Mouse (Mus musculus) ES-CJ7 (cell line): ENCODE measurements at regions not wholly inside any gene's neighbourhood (a gene's known extent, or its start where the extent isn't known, plus 50 kb on each side); places are given as distances from the start of the nearest gene placed in this dataset.
"Not testable (repeated sequence)": the region's sequence is repeated elsewhere in the genome, so short reads cannot be mapped to it uniquely, and the experiment has no call there.

Experiments
- DNase-seq: peaks from one replicate; pipeline ENCODE4 v3.0.0; 2011; ENCODE audit warnings: low read depth, low spot score

GRCm38 (mm10) chr1:18058211-18058971 is 87.3 kb downstream of the Crisp4 start:
- peak; percentile 48 for DNase-seq

GRCm38 (mm10) chr1:18057646-18058210 is 88.0 kb downstream of the Crisp4 start:
- DNase-seq, result peak; percentile 28

- DNase-seq, result peak; percentile 57
Measured at GRCm38 (mm10) chr1:18057003-18057402, 88.7 kb downstream of the Crisp4 start.

GRCm38 (mm10) chr1:18030226-18030625 is 115.5 kb downstream of the Crisp4 start:
- peak; percentile 21 for DNase-seq

GRCm38 (mm10) chr1:18012941-18013340 is 132.8 kb downstream of the Crisp4 start:
- DNase-seq, result peak; percentile 60

GRCm38 (mm10) chr1:17980604-17981003 is 165.1 kb downstream of the Crisp4 start:
- DNase-seq, result peak; percentile 85

GRCm38 (mm10) chr1:17978086-17978485 is 167.6 kb downstream of the Crisp4 start:
- DNase-seq, result peak; percentile 75

- DNase-seq, result not testable (repeated sequence)
Measured at GRCm38 (mm10) chr1:17956881-17957280, 188.8 kb downstream of the Crisp4 start.

GRCm38 (mm10) chr1:17932108-17932810 is 213.4 kb downstream of the Crisp4 start:
- peak; percentile 94 for DNase-seq
